Mouse (Mus musculus) neural tube, embryonic 11.5 days (tissue): ENCODE results near the gene Kif5c. TPM values are rescaled to one million over a fixed set of nuclear protein-coding genes. Genes with fewer than 3 reads are reported as not detected.

Experiments used
- ATAC-seq: fragments of 200-750 bp; cut with Nextera tagmentation; 2 replicates; pipeline ENCODE4 v1.8.0; 2017; ENCODE audit warnings: moderate number of reproducible peaks, mild to moderate bottlenecking, moderate TSS enrichment, moderate library complexity; ENCODE audit not compliant: insufficient read depth, low FRiP score, low TSS enrichment
- DNase-seq: peaks from one replicate; pipeline ENCODE4 v3.0.0-alpha.2; 2015; ENCODE audit warnings: low spot score
- H3K27ac ChIP-seq: fragments of 300-500 bp; sonication (generic); 2 replicates; pipeline ENCODE4 v1.5.1; 2014; ENCODE audit warnings: low read depth, mild to moderate bottlenecking, low read length
- H3K27me3 ChIP-seq: fragments of 300-500 bp; sonication (generic); 2 replicates; pipeline ENCODE4 v1.6.1; 2014; ENCODE audit warnings: mild to moderate bottlenecking, low read length, mixed read lengths; ENCODE audit not compliant: control insufficient read depth, insufficient read depth
- H3K36me3 ChIP-seq: fragments of 300-500 bp; sonication (generic); 2 replicates; pipeline ENCODE4 v1.6.1; 2014; ENCODE audit warnings: mild to moderate bottlenecking, low read length, moderate library complexity, mixed read lengths; ENCODE audit not compliant: control insufficient read depth, insufficient read depth
- H3K4me1 ChIP-seq: fragments of 300-500 bp; sonication (generic); 2 replicates; pipeline ENCODE4 v1.6.1; 2014; ENCODE audit warnings: low read length, mixed read lengths; ENCODE audit not compliant: control insufficient read depth, insufficient read depth
- H3K4me2 ChIP-seq: fragments of 300-500 bp; sonication (generic); 2 replicates; pipeline ENCODE4 v1.6.1; 2014; ENCODE audit warnings: low read depth, mild to moderate bottlenecking, moderate library complexity
- H3K4me3 ChIP-seq: fragments of 300-500 bp; sonication (generic); 2 replicates; pipeline ENCODE4 v1.5.1; 2014; ENCODE audit warnings: low read depth, low read length
- H3K9ac ChIP-seq: fragments of 300-500 bp; sonication (generic); 2 replicates; pipeline ENCODE4 v1.6.1; 2014; ENCODE audit warnings: mild to moderate bottlenecking, low read length
- H3K9me3 ChIP-seq: fragments of 300-500 bp; sonication (generic); 2 replicates; pipeline ENCODE4 v1.6.1; 2016; ENCODE audit warnings: low read length; ENCODE audit not compliant: control insufficient read depth
- WGBS: fragments of 180-500 bp; shearing (Covaris S2); extraction: QIAGEN DNeasy Blood & Tissue Kit; methylation state at CpG from one replicate; pipeline ENCODE4 v1.1.7; 2014; 5-methylcytosine and 5-hydroxymethylcytosine counted together
- polyA plus RNA-seq: library from polyadenylated mRNA; unstranded; fragments of >200 nt; fragmentation: Nextera tagmentation; extraction: Ambion mirVana; gene quantifications from 2 replicates; pipeline ENCODE4 v1.2.1, GENCODE M21; 2014

The Kif5c gene
- polyA plus RNA-seq, 1 experiment from 2014 or later: 122 TPM

DNA sequence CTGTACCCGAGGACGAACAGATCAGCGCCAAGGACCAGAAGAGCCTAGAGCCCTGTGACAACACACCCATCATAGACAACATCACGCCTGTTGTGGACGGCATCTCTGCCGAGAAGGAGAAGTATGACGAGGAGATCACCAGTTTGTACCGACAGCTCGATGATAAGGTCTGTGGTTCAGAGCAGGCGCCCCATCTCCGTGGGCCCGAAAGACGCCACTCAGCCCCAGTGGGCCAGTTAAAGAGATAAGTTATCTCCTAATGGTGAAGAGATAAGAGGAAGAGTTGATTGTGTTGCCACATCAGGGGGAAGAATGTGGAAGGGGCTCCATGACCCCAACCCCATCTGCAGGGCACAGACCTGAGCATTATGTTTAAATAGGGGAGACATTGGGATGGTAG is 103.9 kb downstream of the Kif5c start:
- Histone ChIP-seq H3K4me1 (peaks cover 39% of the 10 kb centered on the region), H3K27me3 (no peaks in the 10 kb centered on the region), H3K36me3 (no peaks in the 10 kb centered on the region; the same call in 1 of the 2 replicates), H3K4me3 (no peak overlapping the region), H3K27ac (peak overlapping the region; percentile 11; the same call in 1 of the 2 replicates), H3K4me2 (no peak overlapping the region), H3K9me3 (no peaks in the 10 kb centered on the region), H3K9ac (no peak overlapping the region)
- WGBS: 85% methylated on average over 13 of the region's 13 CpGs
- DNase-seq (no peak), ATAC-seq (no peak)

- H3K27me3 ChIP-seq: no peaks in the 10 kb centered on the region
- DNase-seq: no peak
- H3K36me3 ChIP-seq: peaks cover 2% of the 10 kb centered on the region; the same call in 1 of the 2 replicates
- H3K4me2 ChIP-seq: no peak overlapping the region
- no peak for ATAC-seq
- H3K9me3 ChIP-seq: no peaks in the 10 kb centered on the region
- WGBS: 88% methylated on average over 11 of the region's 11 CpGs
- peaks cover 14% of the 10 kb centered on the region for H3K4me1 ChIP-seq
- no peak overlapping the region for H3K4me3 ChIP-seq
- no peak overlapping the region for H3K27ac ChIP-seq
- no peak overlapping the region for H3K9ac ChIP-seq
Observed at GRCm38 (mm10) chr2:49726672-49727071, 107.6 kb downstream of the Kif5c start.

GRCm38 (mm10) chr2:49727199-49727598 is 108.1 kb downstream of the Kif5c start:
- WGBS: 22% methylated on average over 7 of the region's 7 CpGs
- H3K36me3 ChIP-seq: peaks cover 2% of the 10 kb centered on the region; the same call in 1 of the 2 replicates
- peak; percentile 56; the same call in 1 of the 2 replicates for ATAC-seq

GRCm38 (mm10) chr2:49727686-49728085 is 108.6 kb downstream of the Kif5c start:
- H3K27me3 ChIP-seq: no peaks in the 10 kb centered on the region
- H3K4me2 ChIP-seq: no peak overlapping the region
- ATAC-seq: no peak
- H3K9ac ChIP-seq: no peak overlapping the region
- no peaks in the 10 kb centered on the region for H3K9me3 ChIP-seq
- H3K27ac ChIP-seq: no peak overlapping the region
- H3K36me3 ChIP-seq: peaks cover 2% of the 10 kb centered on the region; the same call in 1 of the 2 replicates
- WGBS: 93% methylated on average over 4 of the region's 4 CpGs
- H3K4me1 ChIP-seq: peaks cover 4% of the 10 kb centered on the region
- no peak overlapping the region for H3K4me3 ChIP-seq
- DNase-seq: no peak

More at GRCm38 (mm10) chr2:49727199-49727598, 108.1 kb downstream of the Kif5c start:
- peaks cover 9% of the 10 kb centered on the region for H3K4me1 ChIP-seq
- H3K9me3 ChIP-seq: no peaks in the 10 kb centered on the region
- H3K27ac ChIP-seq: no peak overlapping the region
- no peak overlapping the region for H3K9ac ChIP-seq
- DNase-seq: peak; percentile 73
- no peaks in the 10 kb centered on the region for H3K27me3 ChIP-seq
- H3K4me2 ChIP-seq: no peak overlapping the region
- no peak overlapping the region for H3K4me3 ChIP-seq

DNA sequence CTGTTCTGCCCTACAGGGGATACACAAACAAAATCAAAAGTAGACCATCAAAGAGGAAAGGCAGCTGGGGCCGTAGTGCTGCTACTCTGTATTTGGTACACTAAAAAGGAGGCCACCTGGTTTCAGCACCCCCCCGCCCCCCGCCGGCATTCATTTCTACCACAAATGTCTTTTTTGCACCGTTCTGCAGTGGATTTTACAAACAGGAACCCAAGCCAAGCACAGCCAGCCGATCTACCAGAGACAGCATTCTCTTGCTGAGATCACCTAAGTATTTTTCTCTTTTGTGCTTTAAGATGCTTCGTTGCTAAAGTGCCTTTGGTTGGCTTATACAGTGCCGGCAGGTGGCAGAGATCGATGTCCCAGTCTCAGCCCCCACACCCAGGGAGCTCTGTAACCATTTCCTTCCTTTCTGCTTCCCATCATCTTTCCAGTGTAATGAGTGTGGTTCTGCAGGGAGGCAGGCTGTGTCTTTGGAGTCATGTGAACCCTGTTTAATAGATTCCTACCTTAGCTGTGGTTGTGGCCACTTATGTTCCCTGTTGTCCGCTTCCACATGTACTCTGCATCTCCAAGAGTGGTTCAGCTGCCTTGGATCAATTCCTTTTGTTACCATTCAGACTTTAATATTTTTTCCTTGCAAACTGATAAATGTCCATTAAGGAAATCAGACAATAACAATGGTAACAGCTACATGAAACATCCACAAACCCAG is 110.0 kb downstream of the Kif5c start:
- ATAC-seq: no peak
- H3K4me2 ChIP-seq: no peak overlapping the region
- H3K9ac ChIP-seq: no peak overlapping the region
- WGBS: 87% methylated on average over 10 of the region's 10 CpGs
- no peaks in the 10 kb centered on the region for H3K4me1 ChIP-seq
- no peaks in the 10 kb centered on the region for H3K27me3 ChIP-seq
- peaks cover 2% of the 10 kb centered on the region; the same call in 1 of the 2 replicates for H3K36me3 ChIP-seq
- H3K27ac ChIP-seq: no peak overlapping the region
- DNase-seq: no peak
- H3K4me3 ChIP-seq: no peak overlapping the region
- no peaks in the 10 kb centered on the region for H3K9me3 ChIP-seq

- no peaks in the 10 kb centered on the region for H3K27me3 ChIP-seq
- H3K4me2 ChIP-seq: no peak overlapping the region
- ATAC-seq (no peak), DNase-seq (no peak)
- no peaks in the 10 kb centered on the region for H3K9me3 ChIP-seq
- no peak overlapping the region for H3K9ac ChIP-seq
- no peaks in the 10 kb centered on the region for H3K4me1 ChIP-seq
- no peak overlapping the region for H3K4me3 ChIP-seq
- H3K36me3 ChIP-seq: peaks cover 2% of the 10 kb centered on the region; the same call in 1 of the 2 replicates
- no peak overlapping the region for H3K27ac ChIP-seq
- 87% methylated on average over 2 of the region's 2 CpGs for WGBS
Observed at GRCm38 (mm10) chr2:49729611-49729969, 110.5 kb downstream of the Kif5c start.

GRCm38 (mm10) chr2:49730183-49730582 is 111.1 kb downstream of the Kif5c start:
- H3K9ac ChIP-seq: no peak overlapping the region

DNA sequence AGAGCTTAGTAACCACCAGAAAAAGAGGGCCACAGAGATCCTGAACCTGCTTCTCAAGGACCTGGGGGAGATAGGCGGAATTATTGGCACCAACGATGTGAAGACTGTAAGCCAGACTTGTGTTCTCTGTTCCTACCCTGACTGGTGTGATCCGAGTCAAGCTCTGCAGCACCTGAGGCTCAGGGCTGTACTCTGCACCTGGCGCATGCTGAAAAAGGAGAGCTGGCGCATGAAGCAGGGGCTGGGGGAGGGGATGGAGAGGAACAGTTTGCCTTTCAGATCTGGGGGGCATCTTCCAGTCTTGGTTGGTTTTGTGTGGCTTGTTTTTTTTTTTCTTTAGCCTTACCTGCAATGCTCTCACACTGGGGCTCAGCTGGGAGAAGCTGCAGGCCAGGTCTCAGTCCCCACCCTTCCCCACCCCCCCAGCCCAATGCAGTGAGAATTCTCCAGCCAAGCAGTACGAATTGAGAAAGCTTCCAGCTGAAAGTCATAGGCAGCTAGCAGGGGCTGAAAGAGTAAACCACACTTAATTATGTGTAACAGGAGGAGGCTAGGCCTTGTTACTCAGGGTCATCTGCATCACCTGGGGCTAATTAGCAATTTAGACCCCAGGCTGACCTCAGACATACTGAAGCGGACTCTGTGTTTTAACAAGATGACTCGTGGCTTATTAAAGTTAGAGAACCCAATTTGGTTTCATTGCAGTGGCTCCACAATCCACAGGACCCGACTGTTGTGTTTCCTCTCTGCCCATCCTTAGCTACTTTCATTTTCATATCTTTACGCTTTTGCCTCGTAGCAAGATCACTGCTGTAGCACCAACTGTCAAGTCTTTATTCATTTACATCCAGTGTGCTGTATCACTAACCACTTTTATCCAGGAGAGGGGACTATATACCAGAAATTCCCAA is 113.9 kb downstream of the Kif5c start:
- no peak overlapping the region for H3K4me2 ChIP-seq
- no peak overlapping the region for H3K4me3 ChIP-seq
- no peak for DNase-seq
- H3K9ac ChIP-seq: no peak overlapping the region
- no peaks in the 10 kb centered on the region for H3K4me1 ChIP-seq
- H3K9me3 ChIP-seq: no peaks in the 10 kb centered on the region
- no peak for ATAC-seq
- WGBS: 70% methylated on average over 11 of the region's 11 CpGs
- no peak overlapping the region for H3K27ac ChIP-seq
- peaks cover 2% of the 10 kb centered on the region; the same call in 1 of the 2 replicates for H3K36me3 ChIP-seq
- H3K27me3 ChIP-seq: no peaks in the 10 kb centered on the region

More at GRCm38 (mm10) chr2:49730183-49730582, 111.1 kb downstream of the Kif5c start:
- no peaks in the 10 kb centered on the region for H3K27me3 ChIP-seq
- H3K9me3 ChIP-seq: no peaks in the 10 kb centered on the region
- no peaks in the 10 kb centered on the region for H3K4me1 ChIP-seq
- DNase-seq: no peak
- ATAC-seq: no peak
- no peak overlapping the region for H3K4me3 ChIP-seq
- no peak overlapping the region for H3K4me2 ChIP-seq
- H3K27ac ChIP-seq: no peak overlapping the region
- H3K36me3 ChIP-seq: peaks cover 2% of the 10 kb centered on the region; the same call in 1 of the 2 replicates
- 41% methylated on average over 5 of the region's 5 CpGs for WGBS
